Mouse (Mus musculus): ENCODE results near the gene Ptprk. TPM values are rescaled to one million over a fixed set of nuclear protein-coding genes. Genes with fewer than 3 reads are reported as not detected.

Ptprk gene
- polyA plus RNA-seq, 1 experiment from 2014 or later: 27.2 TPM

- DNase-seq (ENCODE audit: low spot score) (no peak), ATAC-seq (ENCODE audit: insufficient read depth, low FRiP score, low TSS enrichment) (no peak)
- H3K4me2 ChIP-seq (ENCODE audit: low read depth): no peak overlapping the region
- H3K27ac ChIP-seq (ENCODE audit: low read depth, low read length): no peak overlapping the region
- no peaks in the 10 kb centered on the region for H3K27me3 ChIP-seq (ENCODE audit: control insufficient read depth, insufficient read depth, low read length)
- no peaks in the 10 kb centered on the region for H3K36me3 ChIP-seq (ENCODE audit: control insufficient read depth, insufficient read depth, low read length)
- no peak overlapping the region for H3K9ac ChIP-seq (ENCODE audit: low read length)
- 80% methylated on average over 5 of the region's 5 CpGs for WGBS
- H3K4me1 ChIP-seq (ENCODE audit: control insufficient read depth, insufficient read depth, low read length): no peaks in the 10 kb centered on the region
- H3K9me3 ChIP-seq (ENCODE audit: control insufficient read depth, low read length): no peaks in the 10 kb centered on the region
- H3K4me3 ChIP-seq (ENCODE audit: low read depth, low read length): no peak overlapping the region
Observed at GRCm38 (mm10) chr10:28128011-28128410, 53.4 kb downstream of the Ptprk start.

- Histone ChIP-seq H3K4me2 (ENCODE audit: low read depth) (no peak overlapping the region), H3K36me3 (ENCODE audit: control insufficient read depth, insufficient read depth, low read length) (no peaks in the 10 kb centered on the region), H3K9me3 (ENCODE audit: control insufficient read depth, low read length) (no peaks in the 10 kb centered on the region), H3K9ac (ENCODE audit: low read length) (no peak overlapping the region), H3K4me3 (ENCODE audit: low read depth, low read length) (no peak overlapping the region), H3K27me3 (ENCODE audit: control insufficient read depth, insufficient read depth, low read length) (no peaks in the 10 kb centered on the region), H3K4me1 (ENCODE audit: control insufficient read depth, insufficient read depth, low read length) (no peaks in the 10 kb centered on the region), H3K27ac (ENCODE audit: low read depth, low read length) (no peak overlapping the region)
- DNase-seq (ENCODE audit: low spot score) (no peak), ATAC-seq (ENCODE audit: insufficient read depth, low FRiP score, low TSS enrichment) (no peak)
- WGBS: 51% methylated on average over 4 of the region's 4 CpGs
Observed at GRCm38 (mm10) chr10:28128450-28128849, 53.8 kb downstream of the Ptprk start.

- no peak for ATAC-seq (ENCODE audit: insufficient read depth, low FRiP score, low TSS enrichment)
- no peak for DNase-seq (ENCODE audit: low spot score)
- WGBS: 90% methylated on average over 9 of the region's 9 CpGs
- no peaks in the 10 kb centered on the region for H3K4me1 ChIP-seq (ENCODE audit: control insufficient read depth, insufficient read depth, low read length)
- no peaks in the 10 kb centered on the region for H3K36me3 ChIP-seq (ENCODE audit: control insufficient read depth, insufficient read depth, low read length)
- H3K27ac ChIP-seq (ENCODE audit: low read depth, low read length): no peak overlapping the region
- H3K27me3 ChIP-seq (ENCODE audit: control insufficient read depth, insufficient read depth, low read length): no peaks in the 10 kb centered on the region
- H3K9me3 ChIP-seq (ENCODE audit: control insufficient read depth, low read length): no peaks in the 10 kb centered on the region
- H3K4me3 ChIP-seq (ENCODE audit: low read depth, low read length): no peak overlapping the region
- H3K4me2 ChIP-seq (ENCODE audit: low read depth): no peak overlapping the region
- H3K9ac ChIP-seq (ENCODE audit: low read length): no peak overlapping the region
Observed at GRCm38 (mm10) chr10:28130422-28130821, 55.8 kb downstream of the Ptprk start.

- H3K9me3 ChIP-seq (ENCODE audit: control insufficient read depth, low read length): no peaks in the 10 kb centered on the region
- no peak for ATAC-seq (ENCODE audit: insufficient read depth, low FRiP score, low TSS enrichment)
- H3K4me1 ChIP-seq (ENCODE audit: control insufficient read depth, insufficient read depth, low read length): no peaks in the 10 kb centered on the region
- no peak overlapping the region for H3K4me2 ChIP-seq (ENCODE audit: low read depth)
- H3K9ac ChIP-seq (ENCODE audit: low read length): no peak overlapping the region
- H3K36me3 ChIP-seq (ENCODE audit: control insufficient read depth, insufficient read depth, low read length): no peaks in the 10 kb centered on the region
- H3K27me3 ChIP-seq (ENCODE audit: control insufficient read depth, insufficient read depth, low read length): no peaks in the 10 kb centered on the region
- 88% methylated on average over 4 of the region's 4 CpGs for WGBS
- no peak for DNase-seq (ENCODE audit: low spot score)
- no peak overlapping the region for H3K27ac ChIP-seq (ENCODE audit: low read depth, low read length)
- H3K4me3 ChIP-seq (ENCODE audit: low read depth, low read length): no peak overlapping the region
Observed at GRCm38 (mm10) chr10:28133770-28134169, 59.1 kb downstream of the Ptprk start.

GRCm38 (mm10) chr10:28138399-28138798 is 63.8 kb downstream of the Ptprk start:
- Histone ChIP-seq H3K27ac (ENCODE audit: low read depth, low read length) (no peak overlapping the region), H3K4me3 (ENCODE audit: low read depth, low read length) (no peak overlapping the region), H3K4me1 (ENCODE audit: control insufficient read depth, insufficient read depth, low read length) (no peaks in the 10 kb centered on the region), H3K36me3 (ENCODE audit: control insufficient read depth, insufficient read depth, low read length) (no peaks in the 10 kb centered on the region), H3K9me3 (ENCODE audit: control insufficient read depth, low read length) (no peaks in the 10 kb centered on the region), H3K27me3 (ENCODE audit: control insufficient read depth, insufficient read depth, low read length) (no peaks in the 10 kb centered on the region), H3K9ac (ENCODE audit: low read length) (no peak overlapping the region), H3K4me2 (ENCODE audit: low read depth) (no peak overlapping the region)
- ATAC-seq (ENCODE audit: insufficient read depth, low FRiP score, low TSS enrichment) (no peak), DNase-seq (ENCODE audit: low spot score) (no peak)
- whole genome bisulfite sequencing: 72% methylated on average over 4 of the region's 4 CpGs

GRCm38 (mm10) chr10:28144459-28144858 is 69.8 kb downstream of the Ptprk start:
- Histone ChIP-seq H3K9me3 (ENCODE audit: control insufficient read depth, low read length) (no peaks in the 10 kb centered on the region), H3K27me3 (ENCODE audit: control insufficient read depth, insufficient read depth, low read length) (no peaks in the 10 kb centered on the region), H3K36me3 (ENCODE audit: control insufficient read depth, insufficient read depth, low read length) (no peaks in the 10 kb centered on the region), H3K4me2 (ENCODE audit: low read depth) (no peak overlapping the region), H3K4me1 (ENCODE audit: control insufficient read depth, insufficient read depth, low read length) (no peaks in the 10 kb centered on the region), H3K4me3 (ENCODE audit: low read depth, low read length) (no peak overlapping the region), H3K9ac (ENCODE audit: low read length) (no peak overlapping the region), H3K27ac (ENCODE audit: low read depth, low read length) (no peak overlapping the region)
- ATAC-seq (ENCODE audit: insufficient read depth, low FRiP score, low TSS enrichment) (no peak), DNase-seq (ENCODE audit: low spot score) (no peak)
- WGBS: 76% methylated on average over 1 of the region's 1 CpGs

- WGBS: 49% methylated on average over 5 of the region's 5 CpGs
- ATAC-seq (ENCODE audit: insufficient read depth, low FRiP score, low TSS enrichment): no peak
Observed at GRCm38 (mm10) chr10:28145326-28145725, 70.7 kb downstream of the Ptprk start.

GRCm38 (mm10) chr10:28155688-28156685 is 81.4 kb downstream of the Ptprk start:
- no peak overlapping the region for H3K4me3 ChIP-seq (ENCODE audit: low read depth, low read length)
- ATAC-seq (ENCODE audit: insufficient read depth, low FRiP score, low TSS enrichment) (no peak), DNase-seq (ENCODE audit: low spot score) (no peak)
- no peak overlapping the region for H3K4me2 ChIP-seq (ENCODE audit: low read depth)
- no peaks in the 10 kb centered on the region for H3K36me3 ChIP-seq (ENCODE audit: control insufficient read depth, insufficient read depth, low read length)
- no peak overlapping the region for H3K27ac ChIP-seq (ENCODE audit: low read depth, low read length)
- no peaks in the 10 kb centered on the region for H3K27me3 ChIP-seq (ENCODE audit: control insufficient read depth, insufficient read depth, low read length)
- 86% methylated on average over 20 of the region's 20 CpGs for WGBS
- no peaks in the 10 kb centered on the region for H3K9me3 ChIP-seq (ENCODE audit: control insufficient read depth, low read length)
- H3K9ac ChIP-seq (ENCODE audit: low read length): no peak overlapping the region
- H3K4me1 ChIP-seq (ENCODE audit: control insufficient read depth, insufficient read depth, low read length): no peaks in the 10 kb centered on the region

More at GRCm38 (mm10) chr10:28145326-28145725, 70.7 kb downstream of the Ptprk start:
- Histone ChIP-seq H3K9me3 (ENCODE audit: control insufficient read depth, low read length) (no peaks in the 10 kb centered on the region), H3K9ac (ENCODE audit: low read length) (no peak overlapping the region), H3K27me3 (ENCODE audit: control insufficient read depth, insufficient read depth, low read length) (no peaks in the 10 kb centered on the region), H3K4me2 (ENCODE audit: low read depth) (no peak overlapping the region), H3K4me3 (ENCODE audit: low read depth, low read length) (no peak overlapping the region), H3K4me1 (ENCODE audit: control insufficient read depth, insufficient read depth, low read length) (no peaks in the 10 kb centered on the region), H3K27ac (ENCODE audit: low read depth, low read length) (no peak overlapping the region), H3K36me3 (ENCODE audit: control insufficient read depth, insufficient read depth, low read length) (no peaks in the 10 kb centered on the region)
- no peak for DNase-seq (ENCODE audit: low spot score)

- no peak overlapping the region for H3K4me2 ChIP-seq (ENCODE audit: low read depth)
- DNase-seq (ENCODE audit: low spot score) (no peak), ATAC-seq (ENCODE audit: insufficient read depth, low FRiP score, low TSS enrichment) (no peak)
- H3K36me3 ChIP-seq (ENCODE audit: control insufficient read depth, insufficient read depth, low read length): no peaks in the 10 kb centered on the region
- H3K9me3 ChIP-seq (ENCODE audit: control insufficient read depth, low read length): no peaks in the 10 kb centered on the region
- no peaks in the 10 kb centered on the region for H3K27me3 ChIP-seq (ENCODE audit: control insufficient read depth, insufficient read depth, low read length)
- no peak overlapping the region for H3K4me3 ChIP-seq (ENCODE audit: low read depth, low read length)
- H3K9ac ChIP-seq (ENCODE audit: low read length): no peak overlapping the region
- no peaks in the 10 kb centered on the region for H3K4me1 ChIP-seq (ENCODE audit: control insufficient read depth, insufficient read depth, low read length)
- 91% methylated on average over 4 of the region's 4 CpGs for WGBS
- H3K27ac ChIP-seq (ENCODE audit: low read depth, low read length): no peak overlapping the region
Observed at GRCm38 (mm10) chr10:28159716-28160115, 85.1 kb downstream of the Ptprk start.
